Mouse (Mus musculus): Measurements from ENCODE around the gene Rabgap1.

Gene Rabgap1

DNA sequence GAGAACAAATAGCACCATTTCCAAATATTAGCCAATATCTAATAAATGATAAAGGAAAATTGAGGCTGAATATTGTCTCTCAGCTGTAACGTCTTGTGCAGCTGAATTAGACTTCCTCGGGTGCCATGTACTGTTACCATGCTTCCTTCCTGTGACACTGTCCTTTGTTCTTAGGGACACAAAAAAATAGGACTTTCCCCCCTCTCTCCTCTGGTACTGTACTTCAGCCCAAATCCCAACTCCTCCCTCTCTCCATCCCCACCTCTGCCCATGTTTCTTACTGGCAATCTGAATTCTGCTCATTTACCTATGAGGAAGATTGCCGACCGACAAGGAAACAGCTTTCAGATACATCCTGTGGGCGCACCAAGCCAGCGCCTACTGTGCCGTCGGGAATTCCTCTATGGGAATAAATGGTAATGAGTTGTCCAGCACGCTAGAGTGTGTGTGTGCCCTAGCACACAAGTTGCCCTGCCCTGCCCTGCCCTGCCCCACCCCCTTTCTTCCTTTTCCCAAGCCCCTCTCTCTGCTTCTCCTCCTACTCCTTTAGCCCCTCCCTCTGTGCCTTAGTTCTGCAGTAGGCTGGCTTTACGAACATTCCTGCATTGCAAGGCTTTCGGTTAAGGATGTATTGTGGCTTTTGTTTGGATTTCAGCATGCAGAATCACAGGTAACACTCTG, 73.1 kb downstream of the Rabgap1 start, which contains the start of gene Gpr21:
Gene Gpr21, plus strand, starts transcription at position 303 of the 681 bp plus-strand sequence.
- DNase-seq (ENCODE audit: low spot score), result peak; percentile 56

DNA sequence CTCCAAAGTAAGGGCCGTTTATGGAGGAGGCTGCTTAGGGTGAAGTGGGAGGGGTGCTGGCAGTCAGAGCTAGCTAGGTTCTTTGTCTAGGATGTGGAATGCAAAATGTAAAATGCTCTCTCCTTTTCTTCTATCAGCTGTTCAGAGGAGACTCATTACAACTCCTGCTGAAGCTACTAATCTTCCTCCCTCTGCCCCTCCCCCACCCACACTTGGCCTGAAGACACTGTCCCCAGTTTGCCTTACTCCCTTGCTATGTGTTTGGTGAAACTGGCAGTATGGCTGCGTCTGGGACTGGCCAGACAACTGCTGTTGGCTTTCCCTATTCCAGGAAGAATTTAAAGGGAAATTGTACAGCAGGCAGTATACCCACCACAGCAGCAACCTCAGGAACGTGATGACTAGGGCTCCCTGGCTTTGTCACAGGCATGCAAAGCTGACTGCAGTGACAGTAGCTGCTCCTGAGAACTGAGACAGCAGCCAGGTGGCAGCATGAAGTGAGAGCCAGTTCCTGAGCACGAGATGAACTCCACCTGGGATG, 73.9 kb downstream of the Rabgap1 start:
- peak; percentile 13 for DNase-seq (ENCODE audit: low spot score)

DNA sequence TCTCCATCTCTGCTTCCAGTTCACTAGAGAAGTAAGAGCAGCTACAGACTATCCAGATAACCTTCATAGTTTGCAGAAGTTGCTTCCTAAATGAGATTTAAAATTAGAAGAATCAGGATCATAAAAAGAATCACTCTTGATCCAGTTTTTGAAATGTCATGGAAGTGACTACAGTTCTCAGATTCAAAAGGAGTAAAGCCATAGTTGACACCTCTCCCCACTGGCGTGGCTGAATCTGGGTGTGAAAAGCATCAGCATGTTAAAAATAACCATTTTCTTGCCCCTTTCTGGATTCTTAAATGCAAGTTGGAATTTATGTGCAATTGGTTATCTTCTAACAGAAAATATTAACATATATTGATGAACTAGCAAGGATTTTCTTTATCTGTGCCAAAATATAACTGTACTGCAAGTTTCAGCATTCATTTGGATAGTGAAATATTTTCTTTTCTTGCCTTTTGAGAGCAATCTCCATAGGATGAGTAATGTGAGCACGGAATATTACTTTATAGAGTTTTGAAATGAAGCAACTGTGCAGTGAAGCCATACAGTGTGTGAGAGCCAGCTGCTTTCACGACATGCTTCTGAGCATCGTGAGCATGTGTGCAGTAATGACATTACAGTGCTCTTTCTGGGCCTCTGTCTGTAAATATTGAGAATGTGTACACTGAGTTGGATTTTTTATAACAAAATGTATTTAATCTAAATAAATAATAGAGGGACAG, 75.6 kb downstream of the Rabgap1 start:
- DNase-seq (ENCODE audit: low spot score), result no peak

DNA sequence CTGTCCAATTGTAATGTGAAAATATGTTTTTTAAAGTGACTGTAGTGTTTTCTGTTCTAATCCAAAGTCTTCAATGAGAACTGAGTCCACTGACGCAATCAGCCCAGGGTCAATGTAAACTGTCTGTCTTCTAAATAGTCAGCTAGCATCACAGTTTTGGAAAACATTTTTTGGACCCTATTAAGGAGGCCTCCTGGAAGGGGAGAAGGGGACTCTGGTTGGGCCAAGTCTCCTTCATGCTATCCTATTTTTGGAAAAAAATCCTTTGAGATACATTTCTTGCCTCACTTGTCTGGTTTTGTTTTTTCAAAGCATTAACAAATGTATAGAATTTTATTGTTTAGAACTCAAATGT, 76.2 kb downstream of the Rabgap1 start:
- DNase-seq (ENCODE audit: low spot score), result no peak

DNA sequence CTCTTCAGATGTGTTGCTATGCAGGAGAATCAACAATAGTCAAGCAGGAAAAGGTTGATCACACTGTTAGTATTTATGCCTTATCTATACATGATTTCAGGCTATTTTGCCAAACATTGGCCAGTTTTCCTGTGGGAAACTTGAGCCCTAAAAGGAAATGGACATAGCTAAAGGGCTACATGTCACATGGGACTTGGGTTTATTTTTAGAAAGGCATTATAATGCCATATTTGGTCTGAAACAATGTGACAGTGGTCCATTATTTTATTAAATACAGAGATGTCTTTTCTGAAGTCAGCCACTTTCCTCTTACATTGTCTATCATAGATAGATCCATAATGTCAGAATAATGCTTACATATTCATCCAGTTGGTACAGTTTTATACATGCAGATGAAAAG, 84.5 kb downstream of the Rabgap1 start:
- DNase-seq (ENCODE audit: low spot score), result no peak

DNA sequence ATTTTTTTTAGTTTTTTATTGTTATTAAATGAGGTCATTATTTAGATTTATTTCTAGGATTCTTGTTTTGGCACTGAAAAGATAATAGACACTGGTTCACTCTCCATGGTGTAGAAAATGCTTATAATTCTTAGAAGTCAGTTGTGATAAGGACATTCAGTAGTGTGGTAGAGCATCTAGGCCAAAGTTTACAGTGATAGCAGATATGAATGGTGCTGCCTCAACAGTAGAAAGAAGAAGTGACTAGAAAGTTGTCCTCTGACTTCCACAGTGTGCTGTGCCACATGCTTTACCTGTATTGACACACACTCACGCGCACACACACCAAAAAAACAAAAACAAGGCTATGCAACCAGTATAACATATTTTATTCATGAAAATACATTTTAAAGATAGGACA, 86.3 kb downstream of the Rabgap1 start:
- DNase-seq (ENCODE audit: low spot score), result no peak

DNA sequence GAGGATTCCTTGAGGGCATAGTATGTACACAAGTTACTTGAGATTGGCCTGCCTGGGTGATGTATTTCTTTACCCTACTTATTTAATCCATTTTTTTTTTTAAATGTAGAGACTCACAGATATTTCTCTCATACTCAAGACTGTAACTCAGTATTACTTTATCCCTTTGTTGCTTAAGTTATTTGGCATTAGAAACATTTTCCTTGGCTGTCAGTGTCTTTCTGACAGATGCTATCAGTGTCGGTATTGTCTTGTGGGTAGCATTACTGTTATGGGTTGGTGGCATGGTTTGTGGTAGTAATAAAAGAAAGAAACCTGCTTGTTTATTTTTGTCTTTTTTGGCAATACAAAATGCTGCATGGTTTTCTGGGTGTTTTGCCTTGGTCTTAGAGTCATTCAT, 87.7 kb downstream of the Rabgap1 start:
- DNase-seq (ENCODE audit: low spot score), result no peak

DNA sequence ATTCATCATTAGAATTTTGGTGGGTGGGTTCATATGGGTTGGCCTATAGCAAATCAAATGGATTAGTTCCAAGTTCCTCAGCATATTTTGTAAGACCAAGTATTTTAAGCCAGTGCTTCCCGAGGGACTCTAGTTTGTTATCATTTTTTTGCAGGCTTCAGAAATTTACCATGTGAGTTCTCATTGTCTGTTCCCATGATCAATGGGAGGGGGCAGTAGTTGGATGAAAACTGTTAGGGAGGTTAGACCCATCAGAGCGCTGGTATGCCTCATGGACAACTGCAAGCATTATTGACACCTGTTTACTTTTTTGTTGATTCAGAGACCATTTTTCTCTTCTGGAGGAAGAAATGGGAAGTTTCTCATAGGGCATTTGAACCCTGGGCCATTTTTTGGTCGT, 88.6 kb downstream of the Rabgap1 start:
- DNase-seq (ENCODE audit: low spot score), result no peak

DNA sequence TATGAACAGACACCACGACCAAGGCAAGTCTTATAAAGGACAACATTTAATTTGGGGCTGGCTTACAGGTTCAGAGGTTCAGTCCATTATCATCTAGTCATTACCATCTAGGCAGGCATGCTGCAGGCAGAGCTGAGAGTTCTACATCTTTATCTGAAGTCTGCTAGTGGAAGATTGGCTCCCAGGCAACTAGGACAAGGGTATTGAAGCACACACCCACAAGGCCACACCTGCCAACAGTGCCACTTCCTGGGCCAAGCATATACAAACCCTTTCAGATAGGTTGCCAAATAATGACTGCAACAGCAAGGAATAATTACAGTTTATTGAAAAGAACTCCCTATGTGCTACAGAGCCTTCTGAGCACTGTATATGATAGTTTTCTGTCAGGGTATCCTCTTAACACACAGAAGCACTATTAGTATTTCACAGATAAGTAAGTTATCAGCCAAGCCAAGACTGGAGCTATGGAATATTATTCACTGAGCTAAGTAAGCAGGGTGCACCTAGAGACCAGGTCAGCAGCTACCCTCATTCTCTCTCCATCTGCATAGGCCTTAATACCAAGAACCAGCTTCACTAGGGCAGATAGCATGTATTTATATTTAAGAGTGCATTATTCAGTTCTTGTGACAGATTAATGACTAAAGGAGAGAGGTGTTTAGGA, 106.4 kb downstream of the Rabgap1 start:
- DNase-seq (ENCODE audit: low spot score), result no peak

DNA sequence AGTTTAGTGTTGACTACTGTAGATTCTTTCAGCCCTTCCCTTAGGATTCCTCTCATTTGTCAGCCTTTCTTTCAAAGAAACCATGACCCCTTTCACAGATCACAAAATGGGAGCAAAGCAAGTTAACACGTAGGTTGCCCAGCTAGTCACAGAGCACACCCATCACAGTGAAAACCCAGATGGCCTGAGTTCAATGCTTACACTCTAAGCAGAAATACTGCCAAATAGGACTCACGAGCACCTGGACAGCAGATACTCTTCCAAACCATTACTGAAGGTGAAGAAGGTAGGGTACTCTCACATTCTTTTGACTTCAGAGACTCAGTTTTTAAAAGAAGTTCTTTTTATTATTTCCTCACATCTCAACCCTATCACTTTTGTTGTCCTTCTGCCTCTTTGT, 113.3 kb downstream of the Rabgap1 start:
- DNase-seq (ENCODE audit: low spot score), result no peak

DNA sequence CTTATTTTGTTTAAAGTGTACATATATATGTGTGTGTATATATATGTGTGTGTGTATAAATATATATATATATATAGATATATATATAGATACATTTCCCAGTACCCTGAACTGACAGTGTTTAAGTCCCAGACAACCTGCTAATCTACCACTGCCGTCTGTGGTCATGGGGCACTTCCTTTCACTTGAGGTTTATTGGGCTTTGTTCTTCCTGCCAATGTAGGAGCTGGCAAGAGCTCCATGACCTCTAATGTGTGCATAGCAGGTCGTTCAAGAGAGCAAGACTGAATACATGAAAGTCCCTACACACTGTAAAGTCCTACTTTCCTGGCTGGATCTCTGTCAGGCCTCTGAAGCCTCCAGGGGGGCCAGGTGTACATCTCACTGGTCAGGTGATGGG, 122.5 kb downstream of the Rabgap1 start:
- DNase-seq (ENCODE audit: low spot score), result no peak

DNA sequence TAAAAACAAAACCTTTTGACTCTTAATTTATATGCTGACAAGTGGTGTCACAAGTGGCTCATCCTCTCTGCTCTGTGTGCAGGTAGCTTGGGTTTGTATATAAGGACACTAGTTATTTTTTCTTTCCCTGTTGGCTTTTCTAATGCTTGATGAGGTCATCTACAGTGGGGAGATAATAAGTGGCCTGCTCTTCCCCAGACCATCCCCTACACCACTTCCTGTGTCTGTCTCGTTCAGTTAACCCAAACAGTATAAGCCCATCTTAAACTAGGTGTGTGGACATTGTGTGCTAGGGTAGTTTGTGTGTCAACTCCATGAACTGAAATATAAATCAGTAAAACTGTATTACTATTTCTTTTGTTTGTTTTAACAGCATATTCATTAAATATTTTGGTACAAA, 123.0 kb downstream of the Rabgap1 start:
- DNase-seq (ENCODE audit: low spot score), result no peak

DNA sequence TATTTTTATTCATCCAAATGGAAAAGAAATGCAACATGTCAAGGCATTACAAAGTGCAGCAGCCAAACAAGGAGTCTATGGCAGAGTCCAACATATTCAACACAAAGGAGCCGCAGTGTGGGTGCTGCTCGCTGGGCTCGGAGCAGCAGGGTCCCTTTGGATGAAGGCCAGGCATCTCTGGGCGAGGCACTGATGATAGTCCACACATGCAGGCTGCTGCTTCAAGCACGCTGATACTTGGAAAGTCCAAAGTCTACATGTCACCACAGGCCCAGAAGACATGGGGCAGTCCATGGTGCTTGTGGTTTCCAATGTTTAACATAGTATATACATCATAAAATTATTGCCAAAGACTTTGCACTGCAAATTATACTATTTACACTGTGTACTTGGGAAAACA, 126.8 kb downstream of the Rabgap1 start:
- no peak for DNase-seq (ENCODE audit: low spot score)

DNA sequence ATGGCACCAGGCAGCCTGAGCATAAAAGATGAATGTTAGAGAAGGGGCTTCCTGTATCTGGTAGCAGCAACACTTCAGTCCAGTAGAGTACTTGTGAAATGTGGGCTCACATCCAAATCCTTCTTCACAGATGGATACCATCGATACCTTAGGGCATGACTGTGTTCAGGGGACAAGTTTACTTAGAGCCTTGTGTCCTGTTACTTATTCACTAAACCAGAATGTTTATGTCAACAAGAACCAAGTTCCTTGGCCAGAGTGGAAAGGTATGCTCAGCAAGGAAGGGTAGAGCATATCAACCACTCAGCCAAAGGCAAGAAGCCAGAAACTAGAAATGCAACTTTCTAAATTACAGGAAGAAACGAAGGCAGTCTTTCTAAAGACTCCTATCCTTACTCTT, 127.6 kb downstream of the Rabgap1 start:
- no peak for DNase-seq (ENCODE audit: low spot score)

DNA sequence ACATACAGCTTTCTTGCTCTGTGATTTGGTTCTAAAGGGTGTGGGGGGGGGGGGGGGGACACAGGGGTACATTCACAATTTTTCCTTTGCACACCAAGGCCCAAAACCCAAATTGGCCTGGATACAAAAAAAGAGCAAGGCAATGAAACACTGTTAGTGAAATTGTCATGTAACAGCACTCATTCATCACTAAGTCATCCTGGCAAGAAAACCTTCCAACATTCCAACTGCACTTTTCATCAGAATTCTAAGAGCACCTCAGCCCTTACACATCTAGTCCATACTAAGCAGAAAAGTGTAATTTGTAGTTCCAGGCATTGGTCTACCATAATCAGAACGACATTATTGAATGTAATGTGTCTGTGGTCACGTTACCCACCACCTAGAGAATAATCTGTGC, 129.1 kb downstream of the Rabgap1 start:
- no peak for DNase-seq (ENCODE audit: low spot score)

DNA sequence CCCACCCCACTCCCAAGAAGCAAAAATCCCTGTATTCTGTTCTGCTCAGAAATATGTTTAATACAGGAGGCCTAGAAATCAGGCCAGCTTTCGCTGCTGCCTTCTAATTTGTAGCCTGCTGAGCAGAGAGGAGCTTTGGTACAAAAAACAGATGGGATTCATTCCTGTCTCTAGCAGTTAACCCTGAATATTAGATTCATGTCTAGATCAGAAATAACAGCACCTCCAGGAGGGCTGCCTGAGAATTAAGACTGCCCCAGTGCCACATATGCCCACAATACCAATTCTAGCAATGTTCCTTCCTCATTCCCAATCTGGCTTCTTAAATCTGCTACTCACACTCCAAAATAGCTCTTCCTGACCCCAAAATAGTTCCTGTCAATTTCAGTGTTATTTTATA, 133.6 kb downstream of the Rabgap1 start:
- no peak for DNase-seq (ENCODE audit: low spot score)

DNA sequence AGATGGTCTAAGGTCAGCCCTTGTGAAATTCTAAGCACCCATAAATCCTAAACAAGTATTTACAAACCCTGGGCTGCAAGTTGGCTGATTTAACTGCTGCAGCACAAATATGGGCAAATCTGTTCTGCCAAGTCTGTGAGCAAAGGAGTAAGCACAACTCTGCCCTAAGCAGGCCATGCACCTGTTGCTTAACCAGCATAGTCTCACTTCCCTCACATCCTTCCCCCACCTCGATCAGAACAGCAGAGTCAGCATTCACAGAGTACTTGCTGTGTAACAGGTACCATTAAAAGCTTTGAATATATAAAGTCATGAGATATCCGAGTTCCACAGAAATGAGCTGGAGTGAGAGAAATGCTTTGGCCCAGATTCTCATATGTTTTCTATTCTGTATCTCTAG, 135.1 kb downstream of the Rabgap1 start:
- no peak for DNase-seq (ENCODE audit: low spot score)

DNA sequence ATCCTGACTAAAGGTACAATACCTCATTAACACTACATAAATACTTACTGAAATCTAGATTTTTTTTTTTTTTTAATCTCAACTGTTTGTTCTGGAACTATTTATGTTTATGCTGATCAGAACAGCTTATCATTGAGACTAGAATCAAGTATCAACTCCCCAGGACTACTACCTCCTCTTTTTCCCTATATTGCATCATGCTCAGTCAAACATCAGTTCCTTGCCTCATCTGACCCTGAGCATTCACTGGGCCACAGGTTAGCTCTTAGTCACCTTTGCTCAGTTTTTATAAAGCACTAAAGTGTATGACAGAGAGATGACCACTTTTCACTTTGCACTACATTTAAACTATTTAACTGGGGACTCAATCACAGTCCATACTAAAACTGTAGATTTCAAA, 144.8 kb downstream of the Rabgap1 start:
- no peak for DNase-seq (ENCODE audit: low spot score)
